Mouse (Mus musculus) adrenal gland, adult 8-10 months (tissue): ENCODE results near the gene S100a10. TPM values are rescaled to one million over a fixed set of nuclear protein-coding genes. Genes with fewer than 3 reads are reported as not detected.

Experiments used
- DNase-seq: peaks from one replicate; pipeline ENCODE4 v3.0.0; 2022
- total RNA-seq, 4 experiments: library from RNA; stranded (reverse); gene quantifications; 2 replicates each; pipeline ENCODE4 v1.2.4; 2022

The S100a10 gene
- total RNA-seq, 4 experiments from 2014 or later: 108 to 159 (median 130) TPM

- DNase-seq: no peak
Measured at GRCm38 (mm10) chr3:93547749-93548540, 6.9 kb upstream of the S100a10 start.

- no peak for DNase-seq
Measured at GRCm38 (mm10) chr3:93548541-93549266, 6.2 kb upstream of the S100a10 start.

- no peak for DNase-seq
Measured at GRCm38 (mm10) chr3:93549986-93550385, 4.9 kb upstream of the S100a10 start.

- no peak for DNase-seq
Measured at GRCm38 (mm10) chr3:93551950-93552901, 2.7 kb upstream of the S100a10 start.

DNA sequence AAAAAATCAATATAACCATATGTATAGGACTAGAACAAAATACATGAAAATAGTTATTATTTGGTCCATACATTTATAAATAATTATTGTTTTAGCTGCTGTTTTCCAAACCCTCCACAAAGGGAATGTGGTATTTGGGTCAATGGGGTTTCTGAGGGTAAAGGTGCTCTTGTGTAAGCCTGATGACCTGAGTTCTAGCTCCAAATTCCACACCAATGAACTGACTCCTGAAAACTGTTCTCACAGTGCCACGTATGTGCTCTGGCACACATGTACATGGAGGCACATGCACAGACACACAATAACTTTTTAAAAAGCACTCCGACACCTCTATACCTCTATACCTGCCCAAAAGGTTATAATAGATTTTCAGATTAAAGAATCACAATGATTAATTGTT, 1.6 kb upstream of the S100a10 start:
- no peak for DNase-seq

GRCm38 (mm10) chr3:93553765-93554378, 1.0 kb upstream of the S100a10 start:
- no peak for DNase-seq

DNA sequence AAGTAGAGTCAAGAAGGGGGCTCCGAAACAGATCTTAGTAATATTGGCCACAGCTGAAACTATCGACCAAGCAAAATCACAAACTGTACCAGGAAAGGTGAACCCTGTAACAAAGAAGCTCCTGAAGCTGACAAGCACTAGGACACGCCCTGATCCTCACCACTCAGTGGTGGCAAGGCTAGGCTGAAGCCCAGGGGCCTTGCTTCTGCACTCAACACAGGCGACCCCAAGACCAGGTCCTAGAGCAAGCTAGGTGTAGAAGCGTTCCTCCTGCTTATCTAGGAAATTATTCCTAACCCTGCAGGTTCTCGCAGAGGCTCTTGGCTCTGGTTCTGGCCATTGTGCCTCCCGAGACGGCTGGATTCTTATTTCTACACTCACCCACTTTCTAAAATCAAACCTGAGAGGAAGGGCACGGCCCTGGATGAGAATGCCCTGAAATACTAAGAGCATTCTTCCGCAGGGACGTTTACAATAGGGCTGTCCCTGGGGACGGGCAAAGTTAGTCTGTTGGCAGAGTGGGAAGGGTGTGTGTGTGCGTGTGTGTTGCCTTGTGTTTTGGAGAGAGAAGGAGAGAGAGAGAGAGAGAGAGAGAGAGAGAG, 400 bp upstream of the S100a10 start:
- DNase-seq: no peak

- peak; percentile 78 for DNase-seq
Measured at GRCm38 (mm10) chr3:93555878-93556254, 986 bp downstream of the S100a10 start.

DNA sequence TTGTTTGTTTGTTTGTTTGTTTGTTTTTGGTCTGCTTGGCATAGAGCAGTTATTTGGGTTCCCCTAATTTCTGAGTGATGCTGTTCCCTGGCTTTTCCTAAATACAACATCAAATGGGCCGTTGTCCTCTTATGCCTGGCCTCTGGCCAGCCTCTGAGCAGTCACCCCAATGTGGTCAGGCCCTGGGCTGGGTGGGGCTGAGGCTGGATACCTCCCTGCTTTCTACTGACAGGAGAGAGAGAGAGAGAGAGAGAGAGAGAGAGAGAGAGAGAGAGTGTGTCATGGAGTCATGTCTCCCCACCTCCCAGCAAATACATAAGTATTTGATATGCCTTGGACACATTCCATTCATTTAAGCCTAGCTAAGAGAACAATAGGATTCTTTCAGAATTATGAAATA, 1.7 kb downstream of the S100a10 start:
- no peak for DNase-seq

GRCm38 (mm10) chr3:93557471-93557870, 2.6 kb downstream of the S100a10 start:
- DNase-seq: no peak

- DNase-seq: no peak
Measured at GRCm38 (mm10) chr3:93559961-93560360, 5.1 kb downstream of the S100a10 start.

DNA sequence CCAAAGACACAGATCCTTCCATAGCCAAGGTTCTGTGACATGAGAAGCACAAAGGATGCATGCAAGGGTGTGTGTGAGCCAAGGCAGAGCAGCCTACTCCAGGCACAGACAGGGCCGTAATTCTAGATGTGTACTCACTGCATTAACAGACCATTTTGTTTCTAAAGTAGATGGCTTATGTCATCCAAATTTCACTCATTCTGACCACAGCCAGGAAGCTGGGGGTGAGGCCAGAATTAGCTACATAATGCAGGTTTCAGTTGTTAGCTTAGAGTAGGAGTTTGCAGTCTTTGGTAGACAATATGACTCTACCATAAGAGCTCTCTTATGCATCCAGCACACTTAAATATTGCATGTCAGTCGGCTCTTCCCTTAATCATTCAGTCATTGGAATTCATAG, 7.5 kb downstream of the S100a10 start:
- no peak for DNase-seq

DNA sequence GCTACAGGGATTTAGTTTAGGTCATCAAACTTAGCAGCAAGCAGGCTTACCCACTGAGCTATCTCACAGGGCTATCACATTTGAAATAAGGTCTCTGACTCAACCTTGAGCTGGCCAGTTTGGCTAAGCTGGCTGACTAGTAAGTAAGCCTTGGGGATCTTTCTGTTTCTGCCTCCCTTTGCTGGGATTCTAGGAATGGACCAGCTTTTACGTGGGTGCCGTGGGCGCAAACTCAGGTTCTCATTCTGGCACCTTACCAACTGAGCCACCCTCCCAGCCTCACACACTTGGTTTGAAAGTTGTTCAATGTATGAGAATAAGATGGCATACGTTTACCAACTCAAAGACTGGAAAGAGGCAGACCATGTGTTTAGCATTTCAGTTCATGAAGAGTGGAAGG, 8.3 kb downstream of the S100a10 start:
- DNase-seq: no peak

DNA sequence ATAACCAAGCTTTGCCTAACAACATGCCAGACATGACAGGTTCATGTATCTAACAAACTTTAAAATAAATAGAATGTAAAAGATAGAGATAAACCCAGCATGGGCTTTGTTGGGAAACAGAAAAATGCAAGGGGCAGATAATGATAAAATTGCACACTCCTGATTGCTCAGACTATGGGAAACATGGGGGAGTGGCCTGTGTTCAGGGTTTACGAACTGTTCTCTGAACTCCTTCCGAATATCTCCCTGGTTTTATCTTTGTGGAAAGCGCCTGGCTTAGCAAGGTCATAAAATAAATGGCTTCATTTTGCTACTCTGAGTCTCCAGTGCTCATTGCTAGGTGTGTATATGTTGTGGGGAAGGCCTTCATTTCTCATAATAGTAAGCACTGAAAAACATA, 12.0 kb downstream of the S100a10 start:
- DNase-seq: no peak

- DNase-seq: no peak
Measured at GRCm38 (mm10) chr3:93567721-93568120, 12.8 kb downstream of the S100a10 start.

DNA sequence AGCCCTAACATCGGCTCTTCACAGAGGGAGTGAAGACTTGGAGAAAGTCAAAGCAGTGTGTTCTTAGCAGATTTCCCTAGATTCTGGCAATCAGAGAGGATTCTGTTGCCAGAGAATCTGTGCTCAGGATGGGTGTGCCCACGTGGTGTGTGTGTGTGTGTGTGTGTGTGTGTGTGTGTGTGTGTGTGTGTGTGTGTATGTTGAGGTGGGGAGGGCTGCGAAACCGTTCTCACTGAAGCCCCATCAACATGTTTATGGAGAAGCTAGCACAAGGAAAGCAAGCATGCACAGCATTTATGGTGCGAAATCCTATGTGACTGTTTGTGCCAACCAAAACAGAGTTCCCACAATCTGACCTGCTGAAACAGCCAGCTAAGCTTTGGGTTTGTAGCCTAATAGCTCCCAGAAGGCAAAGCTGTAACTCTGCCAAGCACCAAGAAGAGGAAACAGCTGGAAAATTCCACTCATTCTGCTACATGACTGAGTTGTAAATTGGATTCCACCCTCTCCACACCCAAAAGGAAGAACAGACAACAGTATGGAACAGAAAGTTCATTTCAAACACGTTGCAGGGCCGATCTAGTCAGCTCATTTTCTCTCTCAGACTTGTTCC, 13.7 kb downstream of the S100a10 start:
- DNase-seq: peak; percentile 60

GRCm38 (mm10) chr3:93569046-93569445, 14.2 kb downstream of the S100a10 start:
- no peak for DNase-seq

DNA sequence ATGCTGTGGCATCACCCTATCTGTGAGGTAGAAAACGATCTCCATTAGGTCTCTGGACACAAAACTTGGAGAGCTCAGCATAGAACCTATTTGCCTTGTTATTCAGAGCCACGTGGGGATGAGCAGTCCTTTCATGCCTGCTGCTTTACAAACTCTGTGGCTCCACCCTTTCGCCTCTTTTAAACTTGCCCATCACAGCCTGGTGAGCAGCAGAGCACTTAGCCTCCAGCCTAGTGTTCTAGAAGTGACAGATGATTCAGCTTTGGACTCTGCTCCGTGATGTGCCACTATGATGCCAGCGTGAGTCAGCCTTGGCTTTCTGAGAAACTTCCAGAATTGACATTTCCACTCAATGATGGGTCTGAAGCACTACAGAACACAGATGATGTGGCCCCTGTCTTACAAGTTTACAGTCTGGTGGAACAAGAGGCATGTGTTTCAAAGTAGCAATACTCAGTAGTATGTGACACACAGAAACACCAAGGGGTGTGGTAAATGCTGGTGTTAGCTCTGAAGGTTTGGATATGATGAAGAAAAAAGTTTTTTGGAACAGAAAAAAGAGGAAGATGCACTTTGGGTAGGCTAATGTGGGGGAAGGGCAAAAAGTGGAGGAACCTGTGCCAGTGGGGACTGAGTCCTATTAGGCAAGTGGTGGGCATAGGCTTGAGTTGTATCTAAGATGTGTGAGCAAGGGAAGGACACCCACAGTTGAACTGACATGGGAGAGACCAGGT, 17.3 kb downstream of the S100a10 start:
- peak; percentile 71 for DNase-seq

GRCm38 (mm10) chr3:93579317-93580038, 24.6 kb downstream of the S100a10 start:
- no peak for DNase-seq

GRCm38 (mm10) chr3:93580039-93580403, 25.1 kb downstream of the S100a10 start:
- no peak for DNase-seq
